Mouse (Mus musculus) liver, embryonic 14.5 days (tissue): Measurements from ENCODE around the gene 2010300C02Rik. TPM values are rescaled to one million over a fixed set of nuclear protein-coding genes. Genes with fewer than 3 reads are reported as not detected.
"Not testable (repeated sequence)": the region's sequence is repeated elsewhere in the genome, so short reads cannot be mapped to it uniquely, and the experiment has no call there.

Experiments
- ATAC-seq: fragments of 200-750 bp; cut with Nextera tagmentation; 2 replicates; pipeline ENCODE4 v1.8.0; 2017; ENCODE audit warnings: moderate number of reproducible peaks, mild to moderate bottlenecking, moderate library complexity; ENCODE audit not compliant: insufficient read depth
- DNase-seq, 3 experiments: peaks; one replicate each; pipeline ENCODE4 v3.0.0-alpha.2; 2012 to 2013; ENCODE audit warnings: low read depth in 3 of 3, low spot score in 3 of 3
- H3K27ac ChIP-seq: fragments of 300-500 bp; sonication (generic); 2 replicates; pipeline ENCODE4 v1.5.1; 2014; ENCODE audit warnings: moderate library complexity, mild to moderate bottlenecking, control low read depth, inconsistent platforms
- H3K27me3 ChIP-seq: fragments of 300-500 bp; sonication (generic); 2 replicates; pipeline ENCODE4 v1.6.1; 2014; ENCODE audit warnings: mild to moderate bottlenecking, low read length, moderate library complexity; ENCODE audit not compliant: control insufficient read depth, insufficient read depth
- H3K36me3 ChIP-seq: fragments of 300-500 bp; sonication (generic); replicated peaks from 2 replicates; pipeline ENCODE4 v1.6.1; 2014; ENCODE audit warnings: low read depth; ENCODE audit not compliant: control insufficient read depth, insufficient read depth
- H3K4me1 ChIP-seq, 2 experiments: fragments of 200-500 bp in 1 of 2; fragments of 300-500 bp in 1 of 2; sonication (generic) in 1 of 2; replicated peaks; 2 replicates each; pipeline ENCODE4 v1.6.1; 2012 to 2014; ENCODE audit warnings: antibody characterized with exemption in 1 of 2, inconsistent platforms in 1 of 2, low read length in 1 of 2; ENCODE audit not compliant: control insufficient read depth in 2 of 2, insufficient read depth in 2 of 2
- H3K4me2 ChIP-seq: fragments of 300-500 bp; sonication (generic); 2 replicates; pipeline ENCODE4 v1.6.1; 2014; ENCODE audit warnings: low read depth, mild to moderate bottlenecking, control low read depth, moderate library complexity
- H3K4me3 ChIP-seq, 2 experiments: fragments of 200-500 bp in 1 of 2; fragments of 300-500 bp in 1 of 2; sonication (generic) in 1 of 2; 2 replicates each; pipeline ENCODE4 v1.5.1; 2012 to 2014; ENCODE audit warnings: low read depth in 2 of 2, low read length in 2 of 2, mild to moderate bottlenecking in 2 of 2, control low read depth in 1 of 2, inconsistent platforms in 1 of 2, moderate library complexity in 1 of 2; ENCODE audit not compliant: insufficient read depth in 1 of 2
- H3K9ac ChIP-seq: fragments of 300-500 bp; sonication (generic); replicated peaks from 2 replicates; pipeline ENCODE4 v1.6.1; 2014; ENCODE audit warnings: mild to moderate bottlenecking, control low read depth, moderate library complexity
- H3K9me3 ChIP-seq: fragments of 300-500 bp; sonication (generic); 2 replicates; pipeline ENCODE4 v1.6.1; 2016; ENCODE audit warnings: low read length, mixed read lengths; ENCODE audit not compliant: control insufficient read depth
- CTCF ChIP-seq: IDR thresholded peaks from 2 replicates; pipeline ENCODE4 v1.5.1; 2016; ENCODE audit warnings: antibody characterized with exemption, low read depth, control low read depth
- EP300 ChIP-seq: IDR thresholded peaks from 2 replicates; pipeline ENCODE4 v1.6.1; 2016; ENCODE audit warnings: antibody characterized with exemption, low read depth
- WGBS: fragments of 180-500 bp; shearing (Covaris S2); extraction: QIAGEN DNeasy Blood & Tissue Kit; methylation state at CpG from one replicate; pipeline ENCODE4 v1.1.7; 2014; ENCODE audit not compliant: insufficient replicate concordance; 5-methylcytosine and 5-hydroxymethylcytosine counted together
- polyA plus RNA-seq, 2 experiments: library from polyadenylated mRNA; depleted of rRNA in 1 of 2; stranded (reverse) in 1 of 2; unstranded in 1 of 2; fragments of >200 nt; fragmentation: Nextera tagmentation in 1 of 2; extraction: Ambion mirVana in 1 of 2; gene quantifications; 2 replicates each; pipeline versions ENCODE4 v1.2.1 to v1.2.3; 2012 to 2014

The 2010300C02Rik gene
- polyA plus RNA-seq, 2 experiments: 0.09 TPM; not detected in 1

- DNase-seq (no peak), ATAC-seq (no peak)
- no peak for TF ChIP-seq EP300
- TF ChIP-seq CTCF: no peak
Measured at GRCm38 (mm10) chr1:37614836-37615235, 105.0 kb downstream of the 2010300C02Rik start.

GRCm38 (mm10) chr1:37614130-37614529 is 105.8 kb downstream of the 2010300C02Rik start:
- no peak overlapping the region for H3K9ac ChIP-seq
- no peak for ATAC-seq
- H3K4me2 ChIP-seq: no peak overlapping the region
- H3K4me3 ChIP-seq: no peak overlapping the region
- DNase-seq: no peak
- H3K27me3 ChIP-seq: no peaks in the 10 kb centered on the region
- H3K9me3 ChIP-seq: no peaks in the 10 kb centered on the region
- H3K27ac ChIP-seq: no peak overlapping the region
- 63% methylated on average over 15 of the region's 15 CpGs for WGBS
- H3K4me1 ChIP-seq: peaks cover 0 to 3% of the 10 kb centered on the region in 2 experiments; a peak in 1 of 4 replicates
- TF ChIP-seq EP300: no peak
- no peak for TF ChIP-seq CTCF
- H3K36me3 ChIP-seq: no peaks in the 10 kb centered on the region

More at GRCm38 (mm10) chr1:37614836-37615235, 105.0 kb downstream of the 2010300C02Rik start:
- Histone ChIP-seq H3K9me3 (no peaks in the 10 kb centered on the region), H3K9ac (no peak overlapping the region), H3K4me2 (no peak overlapping the region), H3K36me3 (no peaks in the 10 kb centered on the region), H3K27me3 (no peaks in the 10 kb centered on the region), H3K27ac (no peak overlapping the region), H3K4me3 (no peak overlapping the region), H3K4me1 (no peaks in the 10 kb centered on the region; a peak in 1 of 4 replicates)
- 42% methylated on average over 7 of the region's 7 CpGs for WGBS

GRCm38 (mm10) chr1:37611032-37611431 is 108.9 kb downstream of the 2010300C02Rik start:
- DNase-seq: no peak
- Histone ChIP-seq H3K4me3 (no peak overlapping the region), H3K4me2 (no peak overlapping the region), H3K9ac (no peak overlapping the region), H3K4me1 (0 out of 4 replicates have a peak, but pooled peaks cover 0 to 3% of the 10 kb centered on the region in 2 experiments), H3K9me3 (no peaks in the 10 kb centered on the region), H3K27ac (no peak overlapping the region), H3K36me3 (no peaks in the 10 kb centered on the region), H3K27me3 (no peaks in the 10 kb centered on the region)
- no peak for ATAC-seq
- TF ChIP-seq CTCF: no peak
- 65% methylated on average over 6 of the region's 6 CpGs for WGBS

- DNase-seq: no peak
- no peak for ATAC-seq
- Histone ChIP-seq H3K4me2 (no peak overlapping the region), H3K27ac (no peak overlapping the region), H3K9ac (no peak overlapping the region), H3K4me3 (no peak overlapping the region), H3K27me3 (no peaks in the 10 kb centered on the region), H3K9me3 (no peaks in the 10 kb centered on the region), H3K4me1 (0 out of 4 replicates have a peak, but pooled peaks cover 0 to 3% of the 10 kb centered on the region in 2 experiments), H3K36me3 (no peaks in the 10 kb centered on the region)
- 58% methylated on average over 4 of the region's 4 CpGs for WGBS
- TF ChIP-seq EP300 (no peak), CTCF (no peak)
Measured at GRCm38 (mm10) chr1:37610242-37610641, 109.6 kb downstream of the 2010300C02Rik start.

- DNase-seq, H3K9ac ChIP-seq, H3K4me1 ChIP-seq, H3K27me3 ChIP-seq, H3K36me3 ChIP-seq, H3K4me3 ChIP-seq, H3K4me2 ChIP-seq, ATAC-seq, H3K9me3 ChIP-seq, H3K27ac ChIP-seq: not testable (repeated sequence)
- 50% methylated on average over 3 of the region's 5 CpGs for WGBS
Measured at GRCm38 (mm10) chr1:37605694-37606093, 114.2 kb downstream of the 2010300C02Rik start.
